Mouse (Mus musculus) ES-E14 (cell line): ENCODE data around the gene Slc7a11.

ENCODE experiments used
- CHD2 ChIP-seq: IDR thresholded peaks from 2 replicates; pipeline ENCODE4 v1.6.1; 2014; ENCODE audit warnings: mild to moderate bottlenecking, low read depth, low read length, inconsistent platforms
- HCFC1 ChIP-seq: IDR thresholded peaks from 2 replicates; pipeline ENCODE4 v1.6.1; 2012; ENCODE audit warnings: low read length, inconsistent platforms, borderline replicate concordance; ENCODE audit not compliant: insufficient read depth
- MAFK ChIP-seq: IDR thresholded peaks from 2 replicates; pipeline ENCODE4 v1.6.1; 2014; ENCODE audit warnings: mild to moderate bottlenecking, low read depth, low read length, inconsistent platforms; ENCODE audit not compliant: insufficient read depth
- ZC3H11A ChIP-seq: IDR thresholded peaks from 2 replicates; pipeline ENCODE4 v1.6.1; 2012; ENCODE audit warnings: low read depth, mild to moderate bottlenecking, inconsistent platforms, low read length, borderline replicate concordance
- ZNF384 ChIP-seq: IDR thresholded peaks from 2 replicates; pipeline ENCODE4 v1.6.1; 2012; ENCODE audit warnings: low read depth, low read length, inconsistent platforms

DNA sequence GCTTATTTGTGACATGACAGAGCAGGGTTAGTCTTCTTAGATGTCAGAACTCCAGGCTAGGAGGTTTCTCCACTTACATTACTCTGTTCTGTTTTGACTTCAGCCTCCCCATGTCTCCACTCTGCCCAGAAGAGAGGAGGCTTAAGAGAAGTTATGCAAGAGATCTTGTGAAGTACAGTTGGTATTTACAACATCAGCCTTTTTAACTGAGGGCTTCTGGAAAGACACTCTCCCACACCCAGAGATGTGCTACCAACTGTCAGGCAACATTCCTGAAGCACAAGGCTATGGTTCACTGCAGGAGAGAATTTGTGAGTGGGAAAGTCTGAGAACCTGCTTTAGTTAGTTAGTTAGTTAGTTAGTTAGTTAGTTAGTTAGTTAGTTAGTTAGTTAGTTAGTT lies 171.2 kb downstream of the Slc7a11 start:
- no peak for TF ChIP-seq ZNF384
- no peak for TF ChIP-seq ZC3H11A
- no peak for TF ChIP-seq CHD2
- TF ChIP-seq HCFC1, result no peak
- TF ChIP-seq MAFK, result no peak
